In genomic region chr12:84060946-84061345, GRCm38 (mm10) we compare ENCODE assay signal across 10 mouse cellular contexts. TPM values are rescaled to one million over a fixed set of nuclear protein-coding genes. Genes with fewer than 3 reads are reported as not detected.
A peak's percentile ranks its signal among the peaks of the same experiment; 100 is the strongest.
DNase-seq lines count a peak whose midpoint lies in the region; ATAC-seq and TF ChIP-seq lines count a peak whose summit lies in the region.
"Had no signal": no experiment of that assay in that cellular context is flagged by ENCODE, and none has a peak within 500 bp of the region (broad histone marks: within the 10 kb centered on the region; RNA-seq: fewer than 3 reads in every experiment).

No protein-coding gene starts in this region.

- no peaks in the 10 kb centered on the region for H3K9me3 ChIP-seq in heart, embryonic 10.5 days
- no peaks in the 10 kb centered on the region for H3K9me3 ChIP-seq in heart, embryonic 11.5 days (replicated peaks; ENCODE audit: control insufficient read depth, low read length)
- 0 out of 2 replicates have a peak, but pooled peaks cover 2% of the 10 kb centered on the region for H3K9me3 ChIP-seq in E14TG2a.4 (ENCODE audit: low read length)
- no peaks in the 10 kb centered on the region for H3K9me3 ChIP-seq in forebrain, embryonic 11.5 days (ENCODE audit: control insufficient read depth, low read length)

- 24% methylated on average over 2 of the region's 2 CpGs for WGBS in heart, embryonic 10.5 days
- 24% methylated on average over 2 of the region's 2 CpGs for WGBS in heart, embryonic 11.5 days (ENCODE audit: insufficient replicate concordance)
- 44% methylated on average over 2 of the region's 2 CpGs for WGBS in forebrain, embryonic 11.5 days

- peak; percentile 28 for DNase-seq in heart, embryonic 10.5 days (ENCODE audit: low spot score)
- DNase-seq in 3T3-L1 (ENCODE audit: low read depth, low spot score): peak; percentile 77
- peak; percentile 21 for DNase-seq in heart, postnatal 4 days
- no peak for DNase-seq in ovary, postnatal 10 days (ENCODE audit: low spot score)
- DNase-seq in gastrocnemius, postnatal 4 days (ENCODE audit: low spot score in 2 of 2): no peak
- no peak for DNase-seq in forebrain, embryonic 11.5 days (ENCODE audit: low spot score)

- peaks cover 29% of the 10 kb centered on the region; the same call in 1 of the 2 replicates for H3K27me3 ChIP-seq in heart, embryonic 10.5 days (ENCODE audit: insufficient read depth, poor library complexity, severe bottlenecking)
- H3K27me3 ChIP-seq in heart, embryonic 11.5 days (ENCODE audit: control insufficient read depth, insufficient read depth, low read length): no peaks in the 10 kb centered on the region
- H3K27me3 ChIP-seq in E14TG2a.4 (ENCODE audit: insufficient read depth, low read length): peaks cover 20% of the 10 kb centered on the region
- H3K27me3 ChIP-seq in forebrain, embryonic 11.5 days (ENCODE audit: control insufficient read depth, insufficient read depth, low read length): no peaks in the 10 kb centered on the region

- no peak overlapping the region for H3K27ac ChIP-seq in heart, embryonic 10.5 days
- no peak overlapping the region for H3K27ac ChIP-seq in heart, embryonic 11.5 days (ENCODE audit: low read depth, low read length)
- H3K27ac ChIP-seq in forebrain, embryonic 11.5 days (ENCODE audit: low read depth, low read length): no peak overlapping the region

- TF ChIP-seq CTCF in E14TG2a.4 (conservative IDR thresholded peaks at IDR 0.05; ENCODE audit: low read length): peak; percentile 67

- no peak overlapping the region for H3K4me3 ChIP-seq in heart, embryonic 10.5 days
- no peak overlapping the region for H3K4me3 ChIP-seq in heart, embryonic 11.5 days (ENCODE audit: low read depth, low read length)
- H3K4me3 ChIP-seq in E14TG2a.4 (replicated peaks; ENCODE audit: low read length): no peak overlapping the region
- H3K4me3 ChIP-seq in forebrain, embryonic 11.5 days (ENCODE audit: low read depth, low read length): no peak overlapping the region

- H3K4me1 ChIP-seq in heart, embryonic 10.5 days: no peaks in the 10 kb centered on the region
- H3K4me1 ChIP-seq in heart, embryonic 11.5 days (ENCODE audit: control insufficient read depth, insufficient read depth, low read length): no peaks in the 10 kb centered on the region
- H3K4me1 ChIP-seq in E14TG2a.4 (replicated peaks; ENCODE audit: low read depth, low read length): peaks cover 13% of the 10 kb centered on the region
- H3K4me1 ChIP-seq in forebrain, embryonic 11.5 days (replicated peaks; ENCODE audit: control insufficient read depth, insufficient read depth, low read length): no peaks in the 10 kb centered on the region

- no peak for ATAC-seq in heart, embryonic 11.5 days (replicated peaks; ENCODE audit: insufficient number of reproducible peaks, low FRiP score, low TSS enrichment)
- no peak for ATAC-seq in forebrain, embryonic 11.5 days (replicated peaks; ENCODE audit: low FRiP score)

- H3K9ac ChIP-seq in heart, embryonic 11.5 days (ENCODE audit: low read depth, low read length): no peak overlapping the region
- no peak overlapping the region for H3K9ac ChIP-seq in forebrain, embryonic 11.5 days (ENCODE audit: low read length)

- H3K4me2 ChIP-seq in heart, embryonic 11.5 days: no peak overlapping the region
- H3K4me2 ChIP-seq in forebrain, embryonic 11.5 days (ENCODE audit: low read depth, low read length, severe bottlenecking): no peak overlapping the region

- H3K36me3 ChIP-seq in heart, embryonic 10.5 days: no peaks in the 10 kb centered on the region
- no peaks in the 10 kb centered on the region for H3K36me3 ChIP-seq in heart, embryonic 11.5 days (ENCODE audit: control insufficient read depth, insufficient read depth, low read length)
- no peaks in the 10 kb centered on the region for H3K36me3 ChIP-seq in E14TG2a.4 (ENCODE audit: insufficient read depth, low read length)
- H3K36me3 ChIP-seq in forebrain, embryonic 11.5 days (ENCODE audit: control insufficient read depth, insufficient read depth, low read length): no peaks in the 10 kb centered on the region

RNA-seq across cellular contexts. Expression of gene Acot5, which starts 8.2 kb away (rescaled TPM):
- polyA plus RNA-seq in heart, embryonic 10.5 days (2016; fragmentation: Nextera tagmentation; extraction: Ambion mirVana): 0.11 TPM in 1 of 2 replicates, not detected in the other
- polyA plus RNA-seq in heart, embryonic 11.5 days (2014; fragmentation: Nextera tagmentation; extraction: Ambion mirVana): not detected in 2 replicates
- under 1 TPM in 1 of 2 experiments, not detected in 1; 0.21 TPM for total RNA-seq in heart, postnatal 4 days (2021)
- total RNA-seq in gastrocnemius, postnatal 4 days (2021): under 1 TPM; 0.21 to 0.34 TPM
- polyA plus RNA-seq in forebrain, embryonic 11.5 days (2014; fragmentation: Nextera tagmentation; extraction: Ambion mirVana): not detected in 2 replicates
- polyA plus RNA-seq: heart, embryonic 14.5 days had no signal

RNA-seq across cellular contexts. Expression of gene Acot3, which starts 9.0 kb away (rescaled TPM):
- 0.34 and 0.60 TPM in 2 replicates for polyA plus RNA-seq in heart, embryonic 10.5 days (2016; fragmentation: Nextera tagmentation; extraction: Ambion mirVana)
- polyA plus RNA-seq in heart, embryonic 11.5 days (2014; fragmentation: Nextera tagmentation; extraction: Ambion mirVana): 0.13 and 0.67 TPM in 2 replicates
- 1 to 10 TPM; 2.2 to 2.5 TPM for total RNA-seq in heart, postnatal 4 days (2021)
- total RNA-seq in gastrocnemius, postnatal 4 days (2021): not detected
- 0.23 and 0.25 TPM in 2 replicates for polyA plus RNA-seq in forebrain, embryonic 11.5 days (2014; fragmentation: Nextera tagmentation; extraction: Ambion mirVana)

RNA-seq across cellular contexts. Expression of gene Gm49366, which starts 22.2 kb away (rescaled TPM):
- polyA plus RNA-seq in heart, embryonic 10.5 days (2016; fragmentation: Nextera tagmentation; extraction: Ambion mirVana): not detected in 2 replicates
- not detected in 2 replicates for polyA plus RNA-seq in heart, embryonic 11.5 days (2014; fragmentation: Nextera tagmentation; extraction: Ambion mirVana)
- not detected for total RNA-seq in heart, postnatal 4 days (2021)
- not detected for total RNA-seq in gastrocnemius, postnatal 4 days (2021)
- not detected in 2 replicates for polyA plus RNA-seq in forebrain, embryonic 11.5 days (2014; fragmentation: Nextera tagmentation; extraction: Ambion mirVana)
- polyA plus RNA-seq: heart, embryonic 14.5 days; limb, embryonic 14.5 days had no signal

RNA-seq across cellular contexts. Expression of gene Acot4, which starts 22.8 kb away (rescaled TPM):
- 0.37 and 0.72 TPM in 2 replicates for polyA plus RNA-seq in heart, embryonic 10.5 days (2016; fragmentation: Nextera tagmentation; extraction: Ambion mirVana)
- polyA plus RNA-seq in heart, embryonic 11.5 days (2014; fragmentation: Nextera tagmentation; extraction: Ambion mirVana): 0.37 and 0.43 TPM in 2 replicates
- 1 to 10 TPM; 1.3 to 1.5 TPM for total RNA-seq in heart, postnatal 4 days (2021)
- total RNA-seq in gastrocnemius, postnatal 4 days (2021): under 1 TPM; 0.32 to 0.93 TPM
- 0.31 TPM in 1 of 2 replicates, not detected in the other for polyA plus RNA-seq in forebrain, embryonic 11.5 days (2014; fragmentation: Nextera tagmentation; extraction: Ambion mirVana)

RNA-seq across cellular contexts. Expression of gene Acot6, which starts 39.5 kb away (rescaled TPM):
- polyA plus RNA-seq in heart, embryonic 10.5 days (2016; fragmentation: Nextera tagmentation; extraction: Ambion mirVana): 0.67 and 0.69 TPM in 2 replicates
- 0.89 and 1.0 TPM in 2 replicates for polyA plus RNA-seq in heart, embryonic 11.5 days (2014; fragmentation: Nextera tagmentation; extraction: Ambion mirVana)
- total RNA-seq in heart, postnatal 4 days (2021): 1 to 10 TPM; 2.9 to 3.4 TPM
- total RNA-seq in gastrocnemius, postnatal 4 days (2021): 1 to 10 TPM; 3.2 to 4.3 TPM
- polyA plus RNA-seq in forebrain, embryonic 11.5 days (2014; fragmentation: Nextera tagmentation; extraction: Ambion mirVana): 1.5 and 1.8 TPM in 2 replicates

Comparison
In these comparisons a context has a peak if more than half of its experiments do, and no peak if none do; other contexts are left out.
1. DNase-seq: peak in heart, embryonic 10.5 days (single experiment), 3T3-L1 (single experiment) and heart, postnatal 4 days (single experiment); none in ovary, postnatal 10 days (single experiment), gastrocnemius, postnatal 4 days (0 of 2) and forebrain, embryonic 11.5 days (single experiment).